Mouse (Mus musculus) CH12.LX (cell line): ENCODE measurements around the gene Npffr2.

ENCODE experiments used
- CTCF ChIP-seq, 2 experiments: IDR thresholded peaks in 1 of 2; conservative IDR thresholded peaks in 1 of 2; 2 replicates each; pipeline ENCODE4 v1.5.1; 2011 to 2012; ENCODE audit warnings: low read depth in 2 of 2, low read length in 2 of 2, improper control_type of control experiment in 1 of 2, inconsistent platforms in 1 of 2, mild to moderate bottlenecking in 1 of 2, moderate library complexity in 1 of 2
- POLR2A ChIP-seq: IDR thresholded peaks from 2 replicates; pipeline ENCODE4 v1.6.1; 2011; ENCODE audit warnings: low read depth, mild to moderate bottlenecking, improper control_type of control experiment, low read length
- TBP ChIP-seq: conservative IDR thresholded peaks from 2 replicates; pipeline ENCODE4 v1.6.1; 2011; ENCODE audit warnings: low read depth, low read length, improper control_type of control experiment
- UBTF ChIP-seq: IDR thresholded peaks from 2 replicates; pipeline ENCODE4 v1.6.1; 2012; ENCODE audit warnings: low read depth, mild to moderate bottlenecking, inconsistent platforms, low read length, improper control_type of control experiment, moderate library complexity

DNA sequence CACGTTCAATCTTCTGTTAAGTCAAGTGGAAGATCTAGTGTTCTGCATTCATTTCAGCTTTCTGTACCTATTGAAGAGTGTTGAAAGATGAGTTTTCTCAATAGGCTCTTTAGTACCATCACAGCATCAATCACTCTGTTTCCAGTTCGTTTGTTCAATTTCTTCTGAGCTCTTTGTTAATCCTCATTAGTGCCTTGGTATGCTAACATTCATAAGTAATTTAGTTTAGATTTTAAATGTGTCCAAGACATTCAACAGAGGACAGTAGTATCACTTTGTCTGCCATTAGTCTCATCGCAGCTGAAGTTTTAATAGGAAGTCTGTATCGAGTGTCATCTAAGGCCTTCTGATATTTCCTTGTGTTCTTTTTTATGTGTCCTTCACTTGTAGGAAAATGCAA is 65.1 kb downstream of the Npffr2 start:
- no peak for TF ChIP-seq CTCF (conservative IDR thresholded peaks at IDR 0.05 in 1 of 2, IDR thresholded peaks at IDR 0.05 in 1 of 2; ENCODE audit: low read depth in 2 of 2, low read length in 2 of 2)
- TF ChIP-seq POLR2A: no peak
- TF ChIP-seq TBP: no peak
- TF ChIP-seq UBTF: no peak
